Mouse (Mus musculus): ENCODE measurements around the gene Il6st.

The Il6st gene

GRCm38 (mm10) chr13:112482525-112482924 is 18.7 kb downstream of the Il6st start:
- no peak for DNase-seq (ENCODE audit: low spot score)

DNA sequence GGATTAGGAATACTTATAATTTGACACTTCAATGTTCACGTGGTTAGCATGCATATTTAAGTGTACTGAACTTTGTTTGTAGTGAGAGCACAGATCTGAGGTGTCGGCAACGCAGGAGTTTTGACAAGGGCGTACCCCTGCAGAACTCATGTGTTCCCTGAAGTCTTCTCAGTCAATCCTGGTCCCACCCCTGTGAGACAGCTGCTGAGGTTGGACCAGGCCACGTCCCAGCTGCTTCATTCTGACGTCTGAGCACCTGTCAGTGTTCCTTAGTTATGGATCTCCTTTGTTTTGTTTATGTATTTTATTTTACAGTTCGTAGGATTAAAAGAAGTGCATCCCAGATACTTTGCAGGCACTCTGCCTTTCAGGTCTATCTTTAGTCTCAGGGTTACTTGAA is 19.1 kb downstream of the Il6st start:
- DNase-seq (ENCODE audit: low spot score): no peak

GRCm38 (mm10) chr13:112486236-112486635 is 22.4 kb downstream of the Il6st start:
- no peak for DNase-seq (ENCODE audit: low spot score)

DNA sequence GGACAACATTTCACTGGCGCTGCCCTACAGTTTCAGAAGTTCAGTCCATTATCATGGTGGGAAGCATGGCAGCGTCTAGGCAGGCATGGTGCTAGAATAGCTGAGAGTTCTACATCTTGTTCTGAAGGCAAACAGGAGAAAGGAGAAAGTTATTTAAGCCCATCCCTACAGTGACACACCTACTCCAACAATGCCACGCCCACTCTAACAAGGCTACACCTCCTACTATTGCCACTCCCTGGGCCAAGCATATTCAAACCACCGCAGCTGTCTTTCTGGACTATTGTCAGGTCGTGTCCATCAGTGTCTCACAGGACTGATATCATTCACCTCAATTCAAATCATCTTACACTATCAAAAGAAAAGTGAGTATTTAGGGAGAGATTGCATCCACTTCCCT is 22.8 kb downstream of the Il6st start:
- no peak for DNase-seq (ENCODE audit: low spot score)

GRCm38 (mm10) chr13:112490036-112490435 is 26.2 kb downstream of the Il6st start:
- DNase-seq (ENCODE audit: low spot score): no peak

DNA sequence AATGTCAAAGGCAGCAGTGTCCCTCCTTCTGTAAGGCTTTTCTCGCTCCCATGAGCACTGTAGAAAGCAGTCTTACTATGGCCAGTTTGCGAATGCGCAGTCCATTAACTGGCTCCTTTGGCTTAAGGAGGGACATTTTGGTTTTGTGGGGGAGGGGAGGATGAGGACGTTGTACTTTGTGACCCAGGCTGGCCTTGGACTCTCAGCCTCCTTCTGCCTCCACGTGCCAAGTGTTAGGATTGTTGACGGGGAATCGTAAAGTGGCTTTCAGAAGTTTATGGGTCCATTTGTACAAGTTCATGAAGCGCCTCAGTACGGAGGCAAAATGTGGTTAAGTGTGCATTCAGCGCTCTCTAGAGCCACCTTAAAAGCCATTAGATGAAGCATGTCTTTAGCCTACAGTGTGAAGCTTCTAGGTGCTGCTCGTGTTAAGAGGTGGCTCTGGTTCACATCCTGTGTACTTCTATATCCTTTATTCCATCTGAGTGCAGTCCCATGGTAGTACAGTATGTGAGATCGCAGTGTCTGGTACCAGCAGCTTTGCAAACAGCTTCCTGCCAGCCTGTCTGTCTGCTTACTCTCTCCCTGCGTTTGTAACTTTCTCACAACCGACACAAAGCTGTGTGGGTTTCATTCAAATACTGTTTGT is 27.9 kb downstream of the Il6st start:
- DNase-seq (ENCODE audit: low spot score): no peak

DNA sequence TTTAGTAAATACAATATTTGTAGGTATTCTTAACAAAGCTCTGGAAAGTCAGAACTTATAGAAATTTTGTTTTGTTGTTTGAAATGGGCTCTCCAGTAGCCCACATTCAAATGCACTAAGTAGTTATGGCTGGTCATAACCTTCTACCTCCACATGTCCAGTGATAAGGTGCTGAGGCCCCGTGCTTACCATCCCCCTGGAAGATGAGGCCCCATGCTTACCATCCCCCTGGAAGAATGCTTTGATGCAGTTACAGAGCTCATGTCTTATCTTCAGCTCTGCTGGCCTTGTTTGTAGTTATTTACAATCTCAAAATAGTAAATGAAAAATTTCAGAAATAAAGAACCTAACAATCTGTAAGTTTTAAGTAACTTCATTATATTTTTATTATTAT is 28.4 kb downstream of the Il6st start:
- DNase-seq (ENCODE audit: low spot score): no peak

- no peak for DNase-seq (ENCODE audit: low spot score)
Measured at GRCm38 (mm10) chr13:112494590-112494989, 30.7 kb downstream of the Il6st start.

- no peak for DNase-seq (ENCODE audit: low spot score)
Measured at GRCm38 (mm10) chr13:112500027-112500426, 36.2 kb downstream of the Il6st start.

DNA sequence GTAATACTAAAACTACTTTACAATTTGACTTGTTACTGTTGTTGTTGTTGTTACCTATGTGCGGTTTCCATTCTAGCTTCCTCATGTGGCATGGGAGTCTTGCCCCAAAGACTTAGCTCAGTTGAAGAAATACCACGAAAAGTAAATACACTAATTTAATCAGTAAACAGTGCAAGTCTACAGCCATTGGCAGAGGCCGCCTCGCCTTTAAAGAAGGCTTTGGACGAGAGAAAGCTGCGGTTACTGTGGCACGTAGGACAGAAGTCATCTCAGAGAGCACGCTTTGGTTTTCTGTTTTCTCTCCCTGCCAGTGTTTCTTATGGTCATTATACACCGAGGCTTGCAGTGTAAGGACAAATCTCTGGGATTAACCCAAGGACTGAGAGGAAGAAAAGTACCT is 36.6 kb downstream of the Il6st start:
- no peak for DNase-seq (ENCODE audit: low spot score)

DNA sequence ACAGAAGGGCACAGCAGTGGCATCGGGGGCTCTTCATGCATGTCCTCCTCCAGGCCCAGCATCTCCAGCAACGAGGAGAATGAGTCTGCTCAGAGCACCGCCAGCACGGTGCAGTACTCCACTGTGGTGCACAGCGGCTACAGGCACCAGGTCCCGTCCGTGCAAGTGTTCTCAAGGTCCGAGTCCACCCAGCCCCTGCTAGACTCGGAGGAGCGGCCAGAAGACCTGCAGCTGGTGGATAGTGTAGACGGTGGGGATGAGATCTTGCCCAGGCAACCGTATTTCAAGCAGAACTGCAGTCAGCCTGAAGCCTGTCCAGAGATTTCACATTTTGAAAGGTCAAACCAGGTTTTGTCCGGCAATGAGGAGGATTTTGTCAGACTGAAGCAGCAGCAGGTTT is 40.0 kb downstream of the Il6st start:
- DNase-seq (ENCODE audit: low spot score): no peak

GRCm38 (mm10) chr13:112505436-112505835 is 41.6 kb downstream of the Il6st start:
- DNase-seq (ENCODE audit: low spot score): no peak

GRCm38 (mm10) chr13:112506766-112507165 is 42.9 kb downstream of the Il6st start:
- no peak for DNase-seq (ENCODE audit: low spot score)

- DNase-seq (ENCODE audit: low spot score): no peak
Measured at GRCm38 (mm10) chr13:112507691-112508090, 43.8 kb downstream of the Il6st start.

DNA sequence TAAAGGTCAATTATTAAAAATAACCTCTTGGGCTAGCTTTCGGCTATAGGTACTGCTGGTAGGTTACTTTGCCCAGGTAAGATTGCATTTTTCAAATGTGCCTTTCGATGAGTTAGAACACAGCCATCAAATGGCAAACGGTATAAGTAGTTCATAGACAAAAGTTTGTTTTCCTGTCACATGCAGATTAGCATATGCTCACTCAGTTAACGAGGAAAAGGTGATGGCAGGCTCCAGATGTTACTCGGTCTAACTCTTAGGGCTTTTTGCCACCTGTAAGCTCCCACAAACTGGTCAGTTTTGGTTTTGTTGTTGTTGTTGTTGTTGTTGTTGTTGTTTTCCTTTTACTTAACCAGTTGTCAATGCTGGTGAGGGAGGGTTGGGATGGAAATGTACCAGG is 44.6 kb downstream of the Il6st start:
- DNase-seq (ENCODE audit: low spot score): no peak

DNA sequence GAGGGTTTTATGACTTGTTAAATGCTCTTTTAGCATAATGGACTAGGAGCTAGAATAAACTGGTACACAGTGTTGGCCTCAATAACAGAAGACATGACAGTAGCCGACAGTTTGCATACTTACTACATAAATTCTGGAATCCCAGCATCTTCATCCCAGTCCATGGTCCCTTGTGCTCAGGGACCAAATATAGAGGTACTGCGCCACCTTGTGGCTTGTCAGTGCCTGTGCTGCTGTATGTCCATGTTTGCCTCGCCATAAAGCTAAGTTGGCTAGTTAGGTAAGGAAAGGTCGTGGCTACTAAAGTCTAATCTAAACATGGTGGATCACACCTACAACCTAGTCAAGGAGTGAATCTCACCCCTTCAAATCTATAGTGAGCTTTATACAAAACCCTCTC is 45.6 kb downstream of the Il6st start:
- no peak for DNase-seq (ENCODE audit: low spot score)

- DNase-seq (ENCODE audit: low spot score): no peak
Measured at GRCm38 (mm10) chr13:112510437-112511212, 46.8 kb downstream of the Il6st start.

DNA sequence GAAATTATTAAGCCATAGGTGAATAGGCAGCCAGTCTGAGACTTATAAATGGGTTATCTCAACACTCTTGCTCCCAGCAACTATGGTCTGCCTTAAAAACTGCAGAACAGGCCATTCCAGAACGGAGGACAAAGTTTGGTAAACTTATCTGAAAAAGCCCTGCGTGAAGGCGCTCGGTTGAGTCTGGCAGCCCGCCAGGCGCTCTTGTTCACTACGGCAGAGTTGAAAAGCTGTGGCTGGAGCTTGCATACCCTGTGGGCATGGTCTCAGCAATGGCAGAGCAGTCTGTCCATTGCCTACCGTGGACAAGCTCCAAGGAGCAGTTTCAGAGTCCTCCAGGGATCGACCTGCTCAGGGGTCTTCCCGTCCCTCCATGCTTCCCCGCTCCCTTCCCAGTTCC is 47.4 kb downstream of the Il6st start:
- DNase-seq (ENCODE audit: low spot score): no peak

DNA sequence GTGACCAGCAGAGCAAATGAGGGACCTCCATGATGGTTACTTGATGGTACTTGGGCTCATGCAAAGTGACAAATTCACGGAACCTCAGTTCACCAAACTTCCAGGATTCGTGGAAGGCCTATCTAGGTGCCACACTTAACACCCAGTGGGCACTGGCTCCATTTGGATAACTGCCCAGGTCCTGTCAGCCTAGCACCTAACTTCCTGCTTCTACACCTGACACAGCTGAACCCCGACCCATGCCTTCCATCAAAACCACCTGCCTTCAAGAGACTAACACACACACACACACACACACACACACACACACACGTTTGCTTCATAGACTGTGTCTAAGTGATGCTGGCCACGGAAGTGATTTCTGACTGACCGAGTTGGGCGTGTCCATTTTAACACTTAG is 47.9 kb downstream of the Il6st start:
- DNase-seq (ENCODE audit: low spot score): no peak

DNA sequence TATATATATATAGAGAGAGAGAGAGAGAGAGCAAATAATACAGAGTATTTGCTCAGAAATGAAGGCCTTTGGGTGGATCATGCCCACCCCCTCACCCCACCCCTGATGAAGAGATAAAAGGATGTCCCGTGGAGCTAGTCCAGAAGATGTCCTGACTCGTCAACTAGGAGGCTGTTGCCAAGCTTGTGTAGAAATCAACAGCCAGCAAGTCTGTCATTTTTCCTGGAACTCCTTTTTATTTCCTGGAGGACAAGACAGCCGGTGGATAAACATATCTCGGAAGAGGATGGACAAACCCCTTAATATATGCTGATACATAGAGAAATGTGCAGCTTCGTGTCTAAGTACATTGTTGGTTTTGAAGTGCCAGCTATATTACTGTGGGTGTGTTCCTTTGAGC is 49.0 kb downstream of the Il6st start:
- DNase-seq (ENCODE audit: low spot score): no peak

DNA sequence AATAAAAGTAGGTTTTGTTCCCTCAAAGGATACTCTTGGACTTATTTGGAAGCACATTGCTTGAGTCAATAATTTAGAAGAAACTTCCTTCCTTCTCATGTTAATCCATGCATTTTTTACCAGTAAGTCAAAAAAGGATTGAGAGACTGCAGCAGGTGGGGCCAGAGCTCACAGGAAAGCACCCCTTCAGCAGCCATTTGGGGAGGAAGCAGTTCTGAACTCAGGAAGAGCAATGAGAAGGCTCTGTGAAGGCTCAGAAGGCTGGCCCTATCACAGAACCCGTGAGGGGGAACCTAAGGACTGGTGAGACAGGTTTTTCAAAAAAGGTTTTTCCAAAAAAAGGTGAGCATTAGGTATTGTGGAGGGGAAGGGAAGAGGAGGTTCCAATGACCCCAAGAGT is 50.7 kb downstream of the Il6st start:
- no peak for DNase-seq (ENCODE audit: low spot score)

GRCm38 (mm10) chr13:112522261-112522660 is 58.4 kb downstream of the Il6st start:
- no peak for DNase-seq (ENCODE audit: low spot score)

DNA sequence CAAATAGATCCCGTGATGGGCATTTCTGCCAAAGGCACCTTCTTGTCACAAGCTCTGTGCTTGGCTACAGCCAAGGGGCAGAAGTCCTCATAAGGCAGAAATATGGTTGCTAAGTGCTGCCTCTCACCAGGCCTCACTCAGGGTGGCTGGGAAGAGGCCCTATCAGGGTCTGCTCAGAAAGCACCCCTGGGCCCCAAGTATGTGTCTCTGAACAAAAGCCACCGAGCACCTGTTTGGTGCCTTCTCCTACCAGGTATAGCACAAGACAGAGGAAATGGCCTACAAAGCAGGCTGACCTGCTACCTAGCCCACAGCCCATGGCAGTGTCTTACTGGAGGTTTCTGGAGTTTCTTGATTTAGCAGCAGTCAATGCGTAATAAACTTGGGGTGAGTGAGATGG is 59.0 kb downstream of the Il6st start:
- no peak for DNase-seq (ENCODE audit: low spot score)
